Mouse (Mus musculus) embryonic facial prominence, embryonic 11.5 days (tissue): ENCODE measurements around the gene Garnl3. TPM values are rescaled to one million over a fixed set of nuclear protein-coding genes. Genes with fewer than 3 reads are reported as not detected.
"Not testable (repeated sequence)": the region's sequence is repeated elsewhere in the genome, so short reads cannot be mapped to it uniquely, and the experiment has no call there.

Experiments used
- ATAC-seq: fragments of 200-750 bp; cut with Nextera tagmentation; replicated peaks from 2 replicates; pipeline ENCODE4 v1.8.0; 2017; ENCODE audit warnings: low read depth; ENCODE audit not compliant: insufficient number of reproducible peaks, low FRiP score, low TSS enrichment
- DNase-seq: peaks from one replicate; pipeline ENCODE4 v3.0.0-alpha.2; 2015; ENCODE audit warnings: low spot score
- H3K27ac ChIP-seq: fragments of 300-500 bp; sonication (generic); replicated peaks from 2 replicates; pipeline ENCODE4 v1.5.1; 2014; ENCODE audit warnings: mild to moderate bottlenecking, low read depth, low read length, control low read depth
- H3K27me3 ChIP-seq: fragments of 300-500 bp; sonication (generic); 2 replicates; pipeline ENCODE4 v1.6.1; 2014; ENCODE audit warnings: mild to moderate bottlenecking, low read length, moderate library complexity, mixed read lengths; ENCODE audit not compliant: control insufficient read depth, insufficient read depth
- H3K36me3 ChIP-seq: fragments of 300-500 bp; sonication (generic); replicated peaks from 2 replicates; pipeline ENCODE4 v1.6.1; 2014; ENCODE audit warnings: low read depth, mild to moderate bottlenecking, low read length, moderate library complexity, mixed read lengths; ENCODE audit not compliant: control insufficient read depth, insufficient read depth
- H3K4me1 ChIP-seq: fragments of 300-500 bp; sonication (generic); 2 replicates; pipeline ENCODE4 v1.6.1; 2014; ENCODE audit warnings: low read length, mixed read lengths; ENCODE audit not compliant: control insufficient read depth, insufficient read depth
- H3K4me2 ChIP-seq: fragments of 300-500 bp; sonication (generic); 2 replicates; pipeline ENCODE4 v1.6.1; 2014; ENCODE audit warnings: low read depth, mild to moderate bottlenecking, control low read depth, low read length, moderate library complexity
- H3K4me3 ChIP-seq: fragments of 300-500 bp; sonication (generic); 2 replicates; pipeline ENCODE4 v1.5.1; 2014; ENCODE audit warnings: low read depth, low read length, control low read depth
- H3K9ac ChIP-seq: fragments of 300-500 bp; sonication (generic); replicated peaks from 2 replicates; pipeline ENCODE4 v1.6.1; 2014; ENCODE audit warnings: mild to moderate bottlenecking, control low read depth, low read length
- H3K9me3 ChIP-seq: fragments of 300-500 bp; sonication (generic); replicated peaks from 2 replicates; pipeline ENCODE4 v1.6.1; 2016; ENCODE audit warnings: mild to moderate bottlenecking, low read length, inconsistent platforms, mixed read lengths; ENCODE audit not compliant: control insufficient read depth
- WGBS: fragments of 180-500 bp; shearing (Covaris S2); extraction: QIAGEN DNeasy Blood & Tissue Kit; methylation state at CpG from one replicate; pipeline ENCODE4 v1.1.7; 2014; 5-methylcytosine and 5-hydroxymethylcytosine counted together
- polyA plus RNA-seq: library from polyadenylated mRNA; unstranded; fragments of >200 nt; fragmentation: Nextera tagmentation; extraction: Ambion mirVana; gene quantifications from 2 replicates; pipeline ENCODE4 v1.2.1, GENCODE M21; 2014

Garnl3 gene
- polyA plus RNA-seq, 1 experiment from 2014 or later, result 9.0 TPM

DNA sequence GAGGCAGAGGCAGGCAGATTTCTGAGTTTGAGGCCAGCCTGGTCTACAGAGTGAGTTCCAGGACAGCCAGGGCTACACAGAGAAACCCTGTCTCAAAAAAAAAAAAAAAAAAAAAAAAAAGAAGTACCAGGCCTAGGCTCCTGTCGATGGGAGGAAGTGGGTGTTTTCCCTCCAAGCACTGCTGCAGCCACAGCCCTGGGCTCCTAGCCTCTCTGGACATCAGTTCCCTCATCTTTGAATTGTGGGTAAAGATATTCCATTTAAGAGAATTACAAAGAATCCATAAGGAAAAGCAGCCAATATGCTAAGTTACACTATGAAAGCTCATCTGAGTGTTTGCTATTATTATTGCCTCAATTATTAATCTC is 41.4 kb downstream of the Garnl3 start:
- not testable (repeated sequence) for H3K9me3 ChIP-seq, DNase-seq, H3K4me3 ChIP-seq, H3K36me3 ChIP-seq, ATAC-seq, H3K9ac ChIP-seq, H3K4me2 ChIP-seq, H3K27ac ChIP-seq, H3K4me1 ChIP-seq, H3K27me3 ChIP-seq
- 67% methylated on average over 1 of the region's 1 CpGs for WGBS

DNA sequence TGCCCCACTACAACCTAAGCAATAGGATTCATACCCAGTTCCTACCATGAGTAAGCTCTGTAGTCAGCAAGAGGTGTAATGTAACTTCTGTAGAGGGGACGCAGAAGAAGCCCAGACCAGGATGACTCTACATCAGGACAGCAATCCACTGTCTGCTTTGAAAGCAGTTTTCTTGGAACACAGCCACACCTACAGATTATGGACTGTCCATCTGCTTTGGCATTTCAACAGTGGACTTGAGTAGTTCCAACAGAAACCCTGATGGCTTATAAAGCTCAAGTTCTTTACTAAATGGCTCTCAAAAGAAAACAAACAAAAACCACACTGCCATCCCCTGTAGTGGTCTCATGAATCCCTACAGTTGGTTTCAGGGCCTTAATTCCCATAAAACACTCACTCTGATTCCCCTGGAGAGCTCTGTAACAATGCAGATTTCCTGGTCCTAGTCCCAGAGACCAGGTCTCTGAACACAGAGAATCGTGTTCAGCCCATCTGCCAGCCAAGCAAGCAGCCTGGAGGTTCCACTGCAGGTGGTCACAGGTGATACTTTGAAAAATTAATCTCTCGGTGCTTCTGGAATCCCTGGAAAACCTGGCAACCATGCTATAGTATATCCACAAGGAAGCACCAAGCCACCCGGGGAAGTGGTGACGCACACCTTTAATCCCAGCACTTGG is 42.0 kb downstream of the Garnl3 start:
- Histone ChIP-seq H3K4me1 (no peaks in the 10 kb centered on the region), H3K4me3 (no peak overlapping the region), H3K27me3 (no peaks in the 10 kb centered on the region), H3K4me2 (no peak overlapping the region), H3K27ac (no peak overlapping the region), H3K9me3 (no peaks in the 10 kb centered on the region), H3K9ac (no peak overlapping the region), H3K36me3 (no peaks in the 10 kb centered on the region)
- DNase-seq (no peak), ATAC-seq (no peak)
- WGBS, result 82% methylated on average over 5 of the region's 5 CpGs

DNA sequence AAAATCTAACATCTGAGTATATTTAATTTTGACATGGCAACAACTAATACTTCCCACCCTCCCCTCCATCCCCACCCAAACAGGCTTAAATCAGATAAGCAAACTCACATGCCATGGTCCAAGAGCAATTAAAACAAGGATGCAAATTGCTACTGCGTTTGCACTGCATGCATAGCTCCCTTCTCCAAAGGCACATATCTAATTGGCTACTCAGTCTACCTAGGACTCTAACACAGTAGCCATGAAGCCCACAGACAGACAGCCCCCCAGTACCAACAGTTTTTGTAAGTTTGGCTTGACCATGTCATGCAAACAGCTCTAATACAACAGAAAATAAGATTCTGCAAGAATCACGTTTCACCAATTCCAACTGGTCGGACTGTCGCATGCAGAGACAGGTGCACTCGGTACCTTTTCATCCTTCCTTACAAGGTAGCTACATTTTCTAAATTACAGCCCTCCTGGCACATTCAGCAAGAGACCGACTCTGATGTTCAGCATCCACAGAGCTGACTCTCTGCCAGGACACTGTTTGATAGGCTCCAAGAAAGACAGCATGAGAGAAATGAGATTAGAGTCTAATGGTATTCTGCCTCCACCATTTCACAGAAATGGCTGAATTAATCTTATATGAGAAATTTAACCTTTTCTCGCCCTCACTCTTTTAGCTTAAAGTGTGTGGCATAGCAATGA is 44.6 kb downstream of the Garnl3 start:
- WGBS, result 84% methylated on average over 7 of the region's 7 CpGs
- Histone ChIP-seq H3K27ac (no peak overlapping the region), H3K4me2 (no peak overlapping the region), H3K36me3 (no peaks in the 10 kb centered on the region), H3K9ac (no peak overlapping the region), H3K9me3 (no peaks in the 10 kb centered on the region), H3K4me1 (no peaks in the 10 kb centered on the region), H3K4me3 (no peak overlapping the region), H3K27me3 (no peaks in the 10 kb centered on the region)
- DNase-seq, result no peak
- ATAC-seq, result no peak

DNA sequence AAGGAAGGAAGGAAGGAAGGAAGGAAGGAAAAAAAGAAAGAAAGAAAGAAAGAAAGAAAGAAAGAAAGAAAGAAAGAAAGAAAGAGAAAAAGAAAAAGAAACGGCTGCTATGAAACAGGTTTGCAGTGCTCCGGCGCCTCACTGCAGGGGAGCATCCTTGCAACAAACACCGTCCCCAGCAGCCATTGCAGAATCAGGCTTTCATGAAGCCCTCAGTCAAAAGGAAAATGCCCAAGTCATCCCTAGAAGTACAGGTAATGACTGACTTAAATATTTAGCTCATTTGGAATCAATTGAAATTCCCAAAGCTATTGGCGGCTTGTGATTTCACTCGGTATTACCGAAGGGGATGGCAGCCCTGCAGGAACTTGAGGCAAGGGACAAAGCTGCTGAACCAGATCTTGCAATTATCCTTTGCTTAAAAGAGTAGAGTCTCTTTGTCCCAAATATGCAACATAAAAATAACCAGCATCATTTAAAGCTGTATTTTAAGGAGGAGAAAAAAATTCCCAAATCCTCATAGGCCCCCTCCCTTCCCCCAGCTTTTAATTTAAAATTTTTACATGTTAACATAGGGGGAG is 45.3 kb downstream of the Garnl3 start:
- H3K9ac ChIP-seq, result no peak overlapping the region
- no peaks in the 10 kb centered on the region for H3K9me3 ChIP-seq
- no peak overlapping the region for H3K4me2 ChIP-seq
- H3K27me3 ChIP-seq, result no peaks in the 10 kb centered on the region
- no peak overlapping the region for H3K4me3 ChIP-seq
- 56% methylated on average over 7 of the region's 7 CpGs for WGBS
- H3K4me1 ChIP-seq, result no peaks in the 10 kb centered on the region
- ATAC-seq (no peak), DNase-seq (no peak)
- H3K36me3 ChIP-seq, result no peaks in the 10 kb centered on the region
- H3K27ac ChIP-seq, result no peak overlapping the region

DNA sequence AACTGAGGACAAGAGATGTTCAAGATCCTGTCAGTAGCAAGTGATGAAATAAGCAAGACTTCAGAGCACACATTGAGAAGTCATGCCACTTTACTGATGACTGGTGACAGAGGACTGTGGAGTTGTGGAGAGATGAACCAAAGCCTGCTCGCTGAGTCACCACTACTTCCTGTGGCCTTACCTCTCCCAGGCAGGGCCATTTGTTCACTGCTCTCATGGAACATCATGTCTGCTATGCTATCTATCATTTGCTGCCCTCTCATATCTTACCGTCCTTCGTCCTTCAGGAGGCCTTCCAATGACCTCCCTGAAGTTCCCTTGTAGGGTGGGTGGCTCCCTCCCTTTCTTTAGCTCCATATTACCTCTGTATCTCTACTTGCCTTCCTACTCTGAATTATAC is 47.2 kb downstream of the Garnl3 start:
- H3K36me3 ChIP-seq, result no peaks in the 10 kb centered on the region
- WGBS, result 90% methylated on average over 3 of the region's 3 CpGs
- no peak overlapping the region for H3K4me3 ChIP-seq
- H3K4me2 ChIP-seq, result no peak overlapping the region
- H3K27ac ChIP-seq, result no peak overlapping the region
- H3K9me3 ChIP-seq, result no peaks in the 10 kb centered on the region
- no peak overlapping the region for H3K9ac ChIP-seq
- H3K4me1 ChIP-seq, result no peaks in the 10 kb centered on the region
- ATAC-seq, result no peak
- H3K27me3 ChIP-seq, result no peaks in the 10 kb centered on the region
- DNase-seq, result no peak

GRCm38 (mm10) chr2:33080166-33080565 is 51.3 kb downstream of the Garnl3 start:
- Histone ChIP-seq H3K27ac (no peak overlapping the region), H3K9ac (no peak overlapping the region), H3K4me2 (no peak overlapping the region), H3K4me3 (no peak overlapping the region), H3K4me1 (no peaks in the 10 kb centered on the region), H3K27me3 (no peaks in the 10 kb centered on the region), H3K9me3 (no peaks in the 10 kb centered on the region), H3K36me3 (no peaks in the 10 kb centered on the region)
- DNase-seq (no peak), ATAC-seq (no peak)
- 73% methylated on average over 4 of the region's 4 CpGs for WGBS

GRCm38 (mm10) chr2:33077252-33077651 is 54.2 kb downstream of the Garnl3 start:
- no peak for ATAC-seq
- Histone ChIP-seq H3K27ac (no peak overlapping the region), H3K4me3 (no peak overlapping the region), H3K36me3 (no peaks in the 10 kb centered on the region), H3K9ac (no peak overlapping the region), H3K4me2 (no peak overlapping the region), H3K9me3 (no peaks in the 10 kb centered on the region), H3K27me3 (no peaks in the 10 kb centered on the region), H3K4me1 (no peaks in the 10 kb centered on the region)
- DNase-seq, result peak; percentile 43
- WGBS, result 32% methylated on average over 3 of the region's 3 CpGs

DNA sequence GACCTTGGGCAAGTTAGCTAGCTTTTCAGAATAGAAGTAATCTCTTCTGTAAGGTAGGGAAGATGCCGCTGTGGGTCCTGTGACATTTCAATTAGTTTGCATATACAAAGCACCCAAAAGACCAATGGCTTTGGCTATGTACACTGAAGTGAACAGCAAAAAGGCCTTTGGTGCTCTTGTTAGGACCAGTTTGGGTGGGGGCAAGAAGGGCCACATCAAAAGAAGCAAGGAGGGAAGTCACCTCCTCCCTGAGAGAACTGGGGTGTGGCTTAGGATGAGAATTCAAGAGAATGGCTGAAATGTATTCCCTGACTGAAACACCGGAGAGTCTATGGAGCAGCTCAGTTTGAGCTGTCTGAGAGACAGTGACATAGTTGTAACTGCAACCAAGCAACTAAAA is 56.5 kb downstream of the Garnl3 start:
- no peaks in the 10 kb centered on the region for H3K27me3 ChIP-seq
- no peak overlapping the region for H3K4me2 ChIP-seq
- no peak overlapping the region for H3K9ac ChIP-seq
- no peaks in the 10 kb centered on the region for H3K4me1 ChIP-seq
- WGBS, result 73% methylated on average over 2 of the region's 2 CpGs
- H3K27ac ChIP-seq, result no peak overlapping the region
- no peaks in the 10 kb centered on the region for H3K9me3 ChIP-seq
- no peak for DNase-seq
- no peaks in the 10 kb centered on the region for H3K36me3 ChIP-seq
- H3K4me3 ChIP-seq, result no peak overlapping the region
- no peak for ATAC-seq
